Mouse (Mus musculus) thymus, postnatal 4 days (tissue): ENCODE results near the gene Camk1g.

Source experiments
- DNase-seq: peaks from one replicate; pipeline ENCODE4 v3.0.0; 2021

The Camk1g gene

DNA sequence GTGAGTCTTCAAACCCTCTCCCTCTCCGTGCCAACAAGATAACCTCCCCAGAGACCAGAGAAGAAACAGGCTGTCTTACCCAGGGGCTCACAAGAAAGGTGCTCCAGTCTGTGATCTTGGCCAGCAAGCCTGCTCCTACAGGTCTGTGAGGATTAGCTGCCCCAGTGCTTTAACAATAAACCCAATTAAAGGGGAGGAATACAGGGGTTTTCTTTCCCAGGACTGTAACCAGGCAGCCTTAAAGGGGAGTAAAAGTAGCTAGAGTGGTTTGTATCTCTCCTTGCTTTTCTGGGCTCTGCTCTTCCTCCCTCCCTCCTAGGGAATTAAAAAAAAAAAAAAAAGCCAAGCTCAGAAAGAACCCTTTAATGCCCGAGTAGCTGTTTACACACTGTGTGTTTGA, at the start of gene Camk1g:
Camk1g (minus strand) TSS at position 203 of the 400 bp plus-strand sequence.
- DNase-seq = no peak

- DNase-seq = no peak
Measured at GRCm38 (mm10) chr1:193419168-193419567, 49.1 kb upstream of the Camk1g start.

DNA sequence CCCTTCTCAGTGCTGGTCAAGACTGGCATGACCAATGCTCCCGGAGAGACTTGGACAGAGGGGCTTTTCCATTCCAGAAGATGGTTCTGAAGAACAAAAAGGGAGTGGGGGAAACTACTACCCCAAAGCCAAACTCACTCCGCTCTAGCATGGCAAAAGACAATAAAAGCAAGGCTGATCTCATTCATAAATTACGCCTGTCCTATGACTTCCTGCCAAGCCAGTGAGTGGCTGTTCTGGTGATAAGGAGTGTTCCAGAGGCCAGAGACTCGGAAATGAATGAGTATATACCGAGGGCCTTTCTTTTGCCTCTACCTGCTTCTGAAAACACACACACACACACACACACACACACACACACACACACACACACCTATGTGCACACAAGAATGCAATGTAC, 48.6 kb upstream of the Camk1g start:
- DNase-seq = no peak

DNA sequence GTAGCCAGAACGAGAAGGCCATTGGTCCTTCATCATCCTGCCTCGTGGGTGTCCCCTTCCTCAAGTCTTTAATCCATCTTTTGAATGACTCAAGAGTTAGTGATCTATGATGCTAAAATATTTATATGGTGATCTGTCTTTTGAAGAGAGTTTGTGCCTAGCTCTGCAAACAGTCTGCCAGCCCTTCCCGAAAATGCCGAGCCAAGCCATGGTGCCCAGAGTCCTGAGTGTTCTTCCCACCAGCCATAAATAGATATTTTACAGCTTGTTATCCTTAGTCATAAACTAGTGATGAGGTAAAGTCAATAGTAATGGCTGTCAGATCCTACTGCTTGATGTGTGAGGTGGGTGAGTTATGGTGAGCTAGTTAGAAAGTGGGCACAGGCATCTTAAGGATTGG, 44.0 kb upstream of the Camk1g start:
- no peak for DNase-seq

DNA sequence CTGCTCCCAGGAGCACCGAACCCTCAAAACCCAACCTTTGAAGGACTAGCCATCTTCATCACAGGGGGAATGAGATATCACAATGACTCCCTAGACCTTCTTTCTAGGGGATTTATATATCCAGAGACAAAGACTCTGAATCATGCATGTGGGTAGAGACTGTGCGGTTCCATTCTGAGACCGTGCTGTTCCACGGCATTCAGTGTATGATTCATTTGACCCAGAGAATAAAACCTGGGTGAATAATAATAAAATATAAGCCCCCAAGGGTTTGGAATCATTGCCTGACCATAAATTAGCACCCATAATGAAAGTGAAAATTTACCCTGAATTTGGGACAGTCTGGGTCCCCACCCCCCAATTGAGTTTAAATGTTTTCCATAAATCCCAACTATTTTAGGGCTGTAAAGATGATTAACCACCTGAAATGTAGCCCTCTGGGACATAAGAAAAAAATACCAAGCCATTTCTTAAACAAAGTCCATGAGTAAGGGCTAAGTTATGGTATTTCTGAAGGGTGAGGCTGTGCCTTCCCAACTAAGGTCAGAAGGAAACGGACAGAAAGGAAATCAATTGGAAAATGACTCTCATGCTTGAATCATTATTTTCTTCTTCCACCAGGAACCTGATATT, 43.4 kb upstream of the Camk1g start:
- no peak for DNase-seq

DNA sequence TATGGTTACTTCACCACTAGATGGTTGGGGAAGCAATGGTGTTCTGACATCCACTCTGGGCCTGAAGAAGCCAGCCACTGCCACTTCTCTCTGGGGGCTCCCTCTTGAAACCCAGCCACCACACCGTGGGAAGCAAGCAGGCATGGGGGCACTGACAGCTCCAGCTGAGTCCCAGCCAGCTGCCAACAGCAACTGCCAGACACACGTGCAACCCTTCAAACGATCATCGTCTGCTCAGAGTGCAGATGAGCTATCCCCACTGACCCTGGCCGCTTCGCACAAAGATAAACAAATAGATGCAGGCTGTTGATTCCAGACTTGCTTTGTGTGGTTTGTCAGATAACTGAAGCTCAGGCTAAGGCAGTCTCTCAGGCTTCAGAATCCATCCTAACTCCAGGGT, 37.4 kb upstream of the Camk1g start:
- peak; percentile 58 for DNase-seq

GRCm38 (mm10) chr1:193406059-193406642, 36.1 kb upstream of the Camk1g start:
- no peak for DNase-seq

- no peak for DNase-seq
Measured at GRCm38 (mm10) chr1:193401695-193402094, 31.6 kb upstream of the Camk1g start.

GRCm38 (mm10) chr1:193400348-193400747, 30.2 kb upstream of the Camk1g start:
- DNase-seq = no peak

- DNase-seq = no peak
Measured at GRCm38 (mm10) chr1:193398728-193399437, 28.8 kb upstream of the Camk1g start.

DNA sequence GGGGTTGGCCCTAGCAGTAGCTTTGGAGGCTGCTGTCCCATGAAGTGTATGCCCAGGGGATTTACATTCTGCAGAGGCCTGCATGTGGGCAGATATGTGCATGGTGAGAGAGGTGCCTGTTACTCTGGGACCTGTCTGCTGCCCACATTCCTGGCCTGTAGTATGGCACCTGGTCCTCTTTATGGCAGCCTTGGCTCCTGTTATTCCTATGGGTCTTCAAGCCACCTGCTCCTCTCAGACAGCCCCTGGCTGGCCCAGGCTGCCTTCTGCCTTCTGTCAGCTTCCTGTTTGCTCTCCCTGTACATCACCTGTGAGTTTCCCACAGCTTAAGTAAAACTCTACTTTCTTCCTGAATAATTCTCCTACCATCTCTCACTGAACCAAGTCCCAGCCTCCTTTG, 27.0 kb upstream of the Camk1g start:
- no peak for DNase-seq

DNA sequence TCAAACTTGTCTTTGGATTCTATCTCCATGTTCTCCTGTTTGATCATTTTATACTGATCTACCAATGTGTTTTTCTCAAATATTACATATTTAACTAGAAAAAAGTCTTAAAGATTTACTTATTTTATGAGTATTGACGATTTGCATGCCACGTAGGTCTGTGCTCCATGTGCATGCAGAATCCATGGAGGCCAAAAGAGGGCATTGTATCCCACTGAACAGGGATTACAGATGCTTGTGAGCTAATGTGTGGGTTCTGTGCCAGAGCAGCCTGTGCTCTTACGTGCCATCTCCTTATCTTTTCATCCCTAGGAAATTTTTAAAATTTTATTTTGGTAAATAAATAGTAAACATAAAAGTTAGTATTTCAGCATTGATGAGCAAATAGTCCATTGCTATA, 22.2 kb upstream of the Camk1g start:
- DNase-seq = no peak

GRCm38 (mm10) chr1:193390004-193390403, 19.9 kb upstream of the Camk1g start:
- DNase-seq = no peak

- DNase-seq = no peak
Measured at GRCm38 (mm10) chr1:193389505-193389904, 19.4 kb upstream of the Camk1g start.

DNA sequence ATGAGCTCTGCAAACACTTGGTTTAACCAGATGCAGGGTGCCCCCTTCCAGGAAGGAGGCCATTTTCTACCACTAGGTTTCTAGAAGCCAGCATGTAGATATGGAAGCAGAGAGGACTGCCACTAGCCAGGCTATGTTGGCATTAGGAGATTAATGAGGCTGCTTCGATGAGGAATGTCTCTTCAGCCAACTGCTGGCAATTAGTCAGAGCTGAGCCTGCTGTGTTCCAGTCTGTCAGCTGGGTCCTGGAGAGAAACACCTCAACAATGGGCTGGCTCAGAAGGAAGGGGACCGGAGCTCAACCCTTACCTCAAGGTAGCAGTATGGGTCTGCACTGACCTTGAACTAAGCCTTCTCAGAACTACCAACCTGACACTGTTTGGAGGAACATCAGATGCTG, 17.1 kb upstream of the Camk1g start:
- no peak for DNase-seq

DNA sequence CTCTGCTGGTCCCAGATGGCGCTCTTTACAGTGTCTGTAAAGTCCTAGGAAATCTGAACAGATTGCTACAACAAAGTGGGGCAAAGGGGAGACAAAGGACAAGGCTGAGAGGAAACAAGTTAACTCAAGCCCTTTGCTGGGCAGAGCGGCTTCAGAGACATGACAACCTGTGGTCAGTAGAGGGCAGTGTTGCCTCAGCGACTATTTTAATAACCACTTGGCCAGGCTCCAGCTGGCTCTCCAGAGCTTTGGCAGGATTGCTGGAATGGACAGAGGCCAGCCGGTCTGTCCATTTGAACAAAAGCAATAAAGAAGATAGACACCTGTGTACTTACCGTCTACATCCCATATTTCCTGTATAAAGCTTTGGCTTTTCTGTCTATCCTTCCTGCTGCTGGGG, 16.0 kb upstream of the Camk1g start:
- DNase-seq = peak; percentile 82

GRCm38 (mm10) chr1:193382841-193383462, 12.9 kb upstream of the Camk1g start:
- peak; percentile 70 for DNase-seq

GRCm38 (mm10) chr1:193382435-193382834, 12.3 kb upstream of the Camk1g start:
- peak; percentile 65 for DNase-seq

DNA sequence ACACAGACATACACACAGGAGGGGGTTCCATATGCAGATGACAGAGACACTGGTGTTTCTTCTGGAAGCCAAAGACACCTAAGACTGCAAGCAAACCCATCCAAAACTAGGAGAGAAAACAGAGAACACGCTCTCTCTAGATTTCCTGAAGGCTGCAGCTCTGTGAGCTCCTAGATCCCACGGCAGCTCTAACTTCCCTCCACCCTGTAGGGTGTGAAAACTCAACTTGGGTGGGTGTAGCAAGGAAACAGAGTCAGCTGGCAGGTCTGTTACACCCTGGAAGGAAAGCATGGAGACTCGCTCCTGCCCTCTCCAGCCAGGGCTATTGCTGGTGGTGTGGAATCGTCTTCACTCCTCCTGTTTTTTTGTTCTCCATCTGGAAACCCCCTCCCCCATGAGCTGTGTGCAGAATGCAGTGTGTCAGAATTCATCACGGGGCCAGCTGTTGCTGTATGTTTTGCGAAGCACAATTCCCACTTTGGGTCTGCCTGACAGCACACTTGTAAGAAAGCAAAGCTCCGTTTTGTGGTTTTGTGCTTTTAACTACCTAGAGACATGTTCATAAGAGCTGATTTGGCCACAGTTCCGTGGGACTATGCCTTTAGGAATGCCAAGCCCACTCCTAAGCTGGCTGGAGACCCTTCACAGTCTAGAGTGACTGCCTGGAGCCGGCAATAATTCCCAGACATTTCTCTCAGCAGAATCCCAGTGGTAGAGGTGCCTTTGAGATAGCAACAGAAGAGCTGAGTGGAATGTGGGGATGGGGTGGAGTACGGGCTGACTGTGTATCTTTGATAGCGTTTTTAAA, 11.7 kb upstream of the Camk1g start:
- no peak for DNase-seq

DNA sequence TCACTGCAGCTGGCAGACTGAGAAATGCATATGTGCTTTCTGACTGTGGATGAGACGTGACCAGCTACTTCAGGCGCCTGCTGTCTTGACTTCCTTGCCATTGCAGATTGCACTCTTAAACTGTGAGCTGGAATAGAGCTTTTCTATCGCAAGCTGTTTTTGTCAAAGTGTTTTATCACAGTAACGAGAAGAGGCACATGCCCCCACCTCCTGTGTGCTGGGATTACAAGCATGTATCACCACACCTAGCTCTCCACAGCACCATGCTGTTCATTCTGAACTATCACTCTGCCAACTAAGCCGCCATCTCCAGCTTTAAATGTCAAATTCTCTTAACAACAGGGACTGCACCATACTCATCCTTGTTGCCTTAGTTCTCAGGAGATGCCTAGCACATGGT, 10.8 kb upstream of the Camk1g start:
- DNase-seq = no peak

GRCm38 (mm10) chr1:193379634-193380033, 9.5 kb upstream of the Camk1g start:
- no peak for DNase-seq

GRCm38 (mm10) chr1:193376478-193377134, 6.5 kb upstream of the Camk1g start:
- DNase-seq = peak; percentile 65
